Mouse (Mus musculus) midbrain, embryonic 14.5 days (tissue): ENCODE measurements at regions not wholly inside any gene's neighbourhood (a gene's known extent, or its start where the extent isn't known, plus 50 kb on each side); places are given as distances from the start of the nearest gene placed in this dataset.

ENCODE experiments used
- ATAC-seq: fragments of 200-750 bp; cut with Nextera tagmentation; 2 replicates; pipeline ENCODE4 v1.8.0; 2017; ENCODE audit warnings: moderate number of reproducible peaks, moderate library complexity; ENCODE audit not compliant: low FRiP score, low TSS enrichment
- DNase-seq: peaks from one replicate; pipeline ENCODE4 v3.0.0-alpha.2; 2015
- H3K27ac ChIP-seq: fragments of 300-500 bp; sonication (generic); replicated peaks from 2 replicates; pipeline ENCODE4 v1.5.1; 2014; ENCODE audit warnings: mild to moderate bottlenecking, low read depth, low read length, moderate library complexity
- H3K27me3 ChIP-seq: fragments of 300-500 bp; sonication (generic); 2 replicates; pipeline ENCODE4 v1.6.1; 2014; ENCODE audit warnings: low read length, control low read depth, mixed read lengths; ENCODE audit not compliant: control insufficient read depth, insufficient read depth
- H3K36me3 ChIP-seq: fragments of 300-500 bp; sonication (generic); 2 replicates; pipeline ENCODE4 v1.6.1; 2014; ENCODE audit warnings: low read length, control low read depth; ENCODE audit not compliant: control insufficient read depth, insufficient read depth
- H3K4me1 ChIP-seq: fragments of 300-500 bp; sonication (generic); 2 replicates; pipeline ENCODE4 v1.6.1; 2014; ENCODE audit warnings: mild to moderate bottlenecking, antibody characterized with exemption, low read length, control low read depth; ENCODE audit not compliant: control insufficient read depth, insufficient read depth
- H3K4me2 ChIP-seq: fragments of 300-500 bp; sonication (generic); 2 replicates; pipeline ENCODE4 v1.6.1; 2014; ENCODE audit warnings: mild to moderate bottlenecking, low read length, moderate library complexity
- H3K4me3 ChIP-seq: fragments of 300-500 bp; sonication (generic); replicated peaks from 2 replicates; pipeline ENCODE4 v1.5.1; 2014; ENCODE audit warnings: low read depth, low read length
- H3K9ac ChIP-seq: fragments of 300-500 bp; sonication (generic); replicated peaks from 2 replicates; pipeline ENCODE4 v1.6.1; 2014; ENCODE audit warnings: mild to moderate bottlenecking, low read length, moderate library complexity
- H3K9me3 ChIP-seq: fragments of 300-500 bp; sonication (generic); 2 replicates; pipeline ENCODE4 v1.6.1; 2016; ENCODE audit warnings: low read length, control low read depth, mixed read lengths; ENCODE audit not compliant: control insufficient read depth
- WGBS: fragments of 180-500 bp; shearing (Covaris S2); extraction: QIAGEN DNeasy Blood & Tissue Kit; methylation state at CpG from one replicate; pipeline ENCODE4 v1.1.7; 2014; 5-methylcytosine and 5-hydroxymethylcytosine counted together

DNA sequence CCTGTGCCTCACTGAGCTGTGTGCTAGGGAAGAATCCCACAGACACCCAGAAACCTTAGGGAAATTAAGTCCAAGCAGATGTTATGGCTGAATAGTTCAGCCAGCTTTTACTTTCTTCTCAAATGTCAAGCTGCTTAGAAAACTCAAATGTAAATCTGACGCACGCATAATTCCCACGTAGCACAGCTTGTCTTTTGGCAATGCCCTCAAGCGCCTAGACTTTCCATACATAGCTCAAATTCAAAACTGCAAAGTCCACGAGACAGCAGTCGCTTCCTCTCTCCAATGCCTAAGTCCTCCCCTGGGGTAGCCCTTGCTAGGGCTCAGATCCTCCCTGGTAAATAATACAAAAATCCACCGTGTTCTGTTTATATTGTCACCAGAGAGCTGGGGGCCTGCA is 115.8 kb upstream of the Dhrs4 start:
- 55% methylated on average over 7 of the region's 7 CpGs for WGBS
- DNase-seq, result peak; percentile 8

GRCm38 (mm10) chr14:55370384-55370783 is 108.2 kb upstream of the Dhrs4 start:
- Histone ChIP-seq H3K36me3 (no peaks in the 10 kb centered on the region), H3K4me1 (no peaks in the 10 kb centered on the region), H3K9ac (no peak overlapping the region), H3K27me3 (no peaks in the 10 kb centered on the region), H3K9me3 (no peaks in the 10 kb centered on the region), H3K4me2 (no peak overlapping the region), H3K27ac (no peak overlapping the region), H3K4me3 (no peak overlapping the region)
- ATAC-seq (no peak), DNase-seq (no peak)
- 88% methylated on average over 5 of the region's 5 CpGs for WGBS

More for the DNA sequence above, 115.8 kb upstream of the Dhrs4 start:
- H3K27ac ChIP-seq, result no peak overlapping the region
- no peaks in the 10 kb centered on the region for H3K4me1 ChIP-seq
- H3K4me3 ChIP-seq, result no peak overlapping the region
- no peaks in the 10 kb centered on the region for H3K27me3 ChIP-seq
- H3K36me3 ChIP-seq, result no peaks in the 10 kb centered on the region
- H3K9ac ChIP-seq, result no peak overlapping the region
- no peak overlapping the region for H3K4me2 ChIP-seq
- ATAC-seq, result no peak
- no peaks in the 10 kb centered on the region for H3K9me3 ChIP-seq

DNA sequence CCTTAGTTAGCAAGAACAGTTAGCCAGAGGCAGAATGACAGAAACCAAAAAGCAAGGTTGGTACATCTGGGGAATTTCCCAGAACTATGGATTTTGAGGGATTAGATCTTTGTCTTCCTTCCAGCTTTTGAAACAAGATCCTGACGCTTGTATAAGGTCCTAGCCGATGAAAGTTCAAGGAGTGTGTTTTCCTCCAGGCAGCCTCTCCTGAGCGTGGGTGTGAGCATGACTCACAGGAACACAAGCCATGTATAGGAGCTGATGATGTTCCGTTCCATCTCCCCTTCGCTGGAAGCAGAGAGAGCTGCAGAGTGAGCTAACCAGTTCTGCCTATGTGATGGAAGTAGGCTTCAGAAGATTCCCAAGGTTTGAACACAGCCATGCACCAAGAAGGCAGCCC is 105.6 kb upstream of the Dhrs4 start:
- H3K27me3 ChIP-seq, result no peaks in the 10 kb centered on the region
- no peak overlapping the region for H3K4me3 ChIP-seq
- 86% methylated on average over 5 of the region's 5 CpGs for WGBS
- no peak overlapping the region for H3K27ac ChIP-seq
- H3K4me1 ChIP-seq, result no peaks in the 10 kb centered on the region
- no peaks in the 10 kb centered on the region for H3K9me3 ChIP-seq
- H3K4me2 ChIP-seq, result no peak overlapping the region
- no peak overlapping the region for H3K9ac ChIP-seq
- no peaks in the 10 kb centered on the region for H3K36me3 ChIP-seq
- ATAC-seq, result no peak
- no peak for DNase-seq

DNA sequence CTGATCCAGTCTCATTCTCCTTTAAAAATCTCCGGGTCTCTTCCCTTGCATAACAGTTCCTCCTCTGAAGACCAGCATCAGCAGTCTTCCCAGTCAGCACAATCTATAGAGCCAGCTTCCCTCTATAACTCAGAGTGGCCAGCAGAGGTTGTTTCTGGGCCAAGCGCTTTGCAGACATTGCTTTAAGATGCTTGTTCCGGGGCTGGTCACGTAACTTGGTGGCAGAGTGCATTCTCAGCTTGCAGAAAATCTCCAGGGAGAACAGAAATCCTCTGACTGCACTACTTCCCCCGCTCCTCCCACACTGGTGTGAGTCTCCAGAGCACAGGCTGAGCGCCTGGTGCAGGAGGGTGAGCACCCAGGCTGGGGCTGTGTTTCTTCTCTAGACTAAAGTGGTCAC is 91.8 kb upstream of the Dhrs4 start:
- peak; percentile 47 for DNase-seq
- Histone ChIP-seq H3K27me3 (no peaks in the 10 kb centered on the region), H3K9me3 (no peaks in the 10 kb centered on the region), H3K27ac (no peak overlapping the region), H3K9ac (no peak overlapping the region), H3K4me3 (no peak overlapping the region), H3K36me3 (no peaks in the 10 kb centered on the region), H3K4me1 (no peaks in the 10 kb centered on the region), H3K4me2 (no peak overlapping the region)
- ATAC-seq, result no peak
- 54% methylated on average over 6 of the region's 6 CpGs for WGBS

- ATAC-seq, result no peak
- Histone ChIP-seq H3K9ac (no peak overlapping the region), H3K4me3 (no peak overlapping the region), H3K27me3 (no peaks in the 10 kb centered on the region), H3K27ac (no peak overlapping the region), H3K4me2 (no peak overlapping the region), H3K36me3 (no peaks in the 10 kb centered on the region), H3K9me3 (no peaks in the 10 kb centered on the region), H3K4me1 (no peaks in the 10 kb centered on the region)
- DNase-seq, result peak; percentile 11
- WGBS, result 70% methylated on average over 6 of the region's 6 CpGs
These were observed 91.2 kb upstream of the Dhrs4 start for GRCm38 (mm10) chr14:55387378-55387777.

DNA sequence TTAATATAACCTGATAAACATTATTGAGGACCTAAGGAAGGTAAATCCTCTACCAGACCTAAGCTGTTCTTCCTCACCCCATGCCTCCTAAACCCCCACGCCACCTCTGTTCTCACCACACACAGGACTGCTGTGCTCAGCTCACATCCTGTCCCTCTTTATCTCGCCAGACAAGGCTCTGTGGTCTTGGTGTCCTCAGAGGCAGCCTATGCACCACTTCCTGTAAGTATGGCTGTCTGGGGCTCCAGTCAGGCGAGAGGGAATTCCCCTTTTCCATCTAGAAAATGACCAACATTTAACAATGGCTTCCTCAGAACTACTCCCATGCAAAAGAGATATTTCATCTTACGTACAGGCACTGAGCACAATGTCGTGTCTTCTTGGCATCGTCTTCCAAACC is 86.2 kb upstream of the Dhrs4 start:
- no peaks in the 10 kb centered on the region for H3K36me3 ChIP-seq
- ATAC-seq (no peak), DNase-seq (no peak)
- no peaks in the 10 kb centered on the region for H3K9me3 ChIP-seq
- no peak overlapping the region for H3K4me2 ChIP-seq
- WGBS, result 90% methylated on average over 6 of the region's 6 CpGs
- H3K4me3 ChIP-seq, result no peak overlapping the region
- no peak overlapping the region for H3K9ac ChIP-seq
- no peak overlapping the region for H3K27ac ChIP-seq
- H3K4me1 ChIP-seq, result no peaks in the 10 kb centered on the region
- no peaks in the 10 kb centered on the region for H3K27me3 ChIP-seq

- no peaks in the 10 kb centered on the region for H3K4me1 ChIP-seq
- 86% methylated on average over 2 of the region's 2 CpGs for WGBS
- H3K9ac ChIP-seq, result no peak overlapping the region
- H3K9me3 ChIP-seq, result no peaks in the 10 kb centered on the region
- H3K27ac ChIP-seq, result no peak overlapping the region
- H3K4me3 ChIP-seq, result no peak overlapping the region
- ATAC-seq (no peak), DNase-seq (peak; percentile 7)
- H3K27me3 ChIP-seq, result no peaks in the 10 kb centered on the region
- no peak overlapping the region for H3K4me2 ChIP-seq
- H3K36me3 ChIP-seq, result no peaks in the 10 kb centered on the region
These were observed 72.4 kb upstream of the Dhrs4 start for GRCm38 (mm10) chr14:55406146-55406545.
